Mouse (Mus musculus) urinary bladder, adult 2 months (tissue): ENCODE data around the gene Rab11a. TPM values are rescaled to one million over a fixed set of nuclear protein-coding genes. Genes with fewer than 3 reads are reported as not detected.
"Not testable (repeated sequence)": the region's sequence is repeated elsewhere in the genome, so short reads cannot be mapped to it uniquely, and the experiment has no call there.

Experiments
- DNase-seq: peaks from one replicate; pipeline ENCODE4 v3.0.0; 2022; ENCODE audit warnings: low spot score
- polyA plus RNA-seq: library from polyadenylated mRNA; depleted of rRNA; stranded (reverse); fragments of >200 nt; gene quantifications from 2 replicates; pipeline ENCODE4 v1.2.3, GENCODE M21; 2012

The Rab11a gene
- polyA plus RNA-seq, 1 experiment, result 556 TPM

DNA sequence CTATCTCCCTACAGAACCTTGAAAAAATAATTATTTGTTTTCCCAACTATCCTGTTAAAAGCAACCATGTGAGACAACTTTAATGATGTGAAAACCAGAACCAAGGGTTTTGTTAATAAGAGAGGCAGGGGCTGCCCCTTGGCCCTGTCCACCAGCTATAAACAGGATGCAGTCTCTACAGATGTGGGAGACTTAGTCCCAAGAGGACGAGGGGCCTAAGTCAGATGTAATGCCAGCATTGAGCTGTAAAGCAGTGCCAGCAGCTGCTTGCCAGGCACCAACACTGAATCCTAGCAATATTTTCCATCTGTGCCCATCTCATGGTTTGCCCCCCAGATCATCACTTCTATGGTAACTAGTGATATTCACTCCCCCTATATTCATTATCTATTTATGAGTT lies 4.9 kb upstream of the Rab11a start:
- DNase-seq, result no peak

DNA sequence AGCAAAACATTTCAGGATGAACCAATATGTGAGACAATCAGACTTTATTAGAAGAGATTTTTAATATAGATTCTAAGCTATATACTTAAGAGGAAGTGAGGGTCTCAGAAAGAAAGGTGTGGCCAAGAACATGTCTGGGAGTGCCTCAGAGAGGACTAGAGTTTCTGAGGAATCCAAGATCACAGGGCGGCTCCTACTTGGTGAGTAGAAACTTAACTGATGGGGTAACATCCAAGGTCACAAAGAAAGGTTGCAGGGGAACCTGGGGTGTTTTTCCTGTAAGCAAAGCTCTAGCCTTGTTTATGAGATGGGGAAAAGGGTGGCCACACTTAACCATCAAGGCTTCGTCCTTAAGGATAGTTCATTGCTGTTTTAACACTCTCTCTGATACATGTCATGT lies 1.4 kb upstream of the Rab11a start:
- no peak for DNase-seq

DNA sequence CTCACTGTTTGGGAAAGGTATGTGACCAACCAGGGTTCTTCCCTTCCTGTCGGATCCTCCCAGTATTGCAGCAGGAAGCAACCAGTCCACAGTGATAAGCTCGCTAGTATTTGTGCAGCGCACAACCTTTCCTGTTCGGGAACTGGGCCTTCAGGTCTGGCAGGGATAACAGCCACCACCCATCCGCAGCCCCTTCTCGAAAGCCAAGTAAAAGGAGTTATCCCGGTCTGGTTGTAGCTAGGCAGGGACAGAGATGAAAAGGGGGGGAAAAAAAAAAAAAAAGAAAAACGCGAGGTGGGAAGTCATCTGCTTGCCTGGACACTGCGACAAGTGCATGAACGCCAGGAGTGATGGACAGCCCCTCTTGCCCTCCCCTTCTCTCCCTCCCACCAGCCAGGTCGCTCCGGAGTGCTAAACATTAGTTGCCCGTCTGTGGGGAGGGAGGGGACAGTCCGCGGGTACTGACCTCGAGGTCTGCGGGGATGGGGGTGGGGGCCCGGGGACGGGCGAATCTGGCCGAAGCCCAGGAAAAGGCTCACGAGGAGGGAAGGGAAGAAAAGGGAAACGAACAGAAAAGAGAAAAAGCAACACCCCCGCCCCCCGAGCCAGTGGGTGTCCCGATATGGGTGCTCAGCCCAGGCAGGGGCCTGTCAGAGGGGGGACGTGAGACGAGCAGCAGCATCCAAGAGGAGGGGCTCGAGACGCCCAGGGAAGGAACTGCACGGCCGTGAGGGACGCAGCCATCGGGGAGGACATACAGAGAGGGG lies 736 bp downstream of the Rab11a start:
- peak; percentile 60 for DNase-seq

GRCm38 (mm10) chr9:64736076-64736638 lies 1.4 kb downstream of the Rab11a start:
- no peak for DNase-seq

- DNase-seq, result not testable (repeated sequence)
Observed at GRCm38 (mm10) chr9:64734992-64735391, 2.6 kb downstream of the Rab11a start.

DNA sequence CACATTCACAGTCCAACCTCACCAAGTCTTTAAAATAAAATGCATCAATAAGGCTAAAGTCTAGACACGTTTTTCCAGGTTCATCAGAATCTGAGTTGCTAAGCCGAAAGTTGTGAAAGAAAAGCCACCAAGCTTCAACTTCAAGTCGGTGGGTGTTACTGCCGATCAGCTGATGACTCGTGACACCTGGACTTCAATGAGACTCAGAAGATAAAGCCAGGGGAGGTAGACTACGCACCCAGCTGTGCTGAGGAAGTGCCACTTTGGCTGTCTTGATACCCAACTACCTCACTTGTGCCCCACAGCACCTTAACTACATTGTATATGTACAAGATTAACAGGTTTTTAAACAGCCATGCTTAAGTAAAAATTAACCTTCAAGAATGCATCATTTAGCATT lies 3.4 kb downstream of the Rab11a start:
- DNase-seq, result no peak

DNA sequence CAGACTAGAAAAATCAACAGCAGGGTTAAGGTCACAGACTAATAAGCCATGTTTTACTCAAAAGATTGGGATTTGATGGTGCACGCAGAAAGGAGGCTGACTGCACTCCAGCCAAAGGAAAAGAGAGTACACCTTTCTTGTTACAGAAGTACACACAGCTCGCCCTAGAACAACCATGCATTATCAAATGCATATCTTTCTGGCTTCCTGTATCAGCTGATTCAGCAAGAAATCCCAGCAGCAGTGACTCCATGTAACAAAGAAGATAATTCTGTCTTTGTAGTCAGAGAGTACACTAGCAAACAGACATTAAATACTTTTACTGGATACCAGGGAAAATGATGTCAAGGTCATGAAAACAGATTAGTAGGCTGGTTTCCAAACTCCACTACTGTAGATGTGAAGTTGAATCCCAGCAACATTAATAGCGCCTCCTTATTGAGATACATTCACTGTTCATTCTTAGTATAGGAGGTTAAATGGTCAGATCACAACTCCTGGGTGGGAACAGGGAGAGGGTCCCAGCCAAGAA lies 6.5 kb downstream of the Rab11a start:
- no peak for DNase-seq

DNA sequence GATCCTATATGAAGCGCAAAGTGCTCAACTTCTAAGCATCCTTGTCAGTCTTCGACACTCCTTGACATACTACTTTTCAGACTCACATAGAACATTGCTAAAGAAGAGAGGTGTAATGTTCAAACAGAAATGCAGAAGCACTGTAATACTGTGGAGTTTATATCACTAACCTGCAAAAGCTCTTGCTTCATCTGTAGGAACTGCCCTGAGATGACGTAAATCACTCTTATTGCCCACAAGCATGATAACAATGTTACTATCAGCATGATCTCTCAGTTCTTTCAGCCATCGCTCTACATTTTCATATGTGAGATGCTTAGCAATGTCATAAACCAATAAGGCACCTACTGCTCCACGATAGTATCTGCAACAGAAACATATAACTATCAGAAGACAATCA lies 11.1 kb downstream of the Rab11a start:
- no peak for DNase-seq

DNA sequence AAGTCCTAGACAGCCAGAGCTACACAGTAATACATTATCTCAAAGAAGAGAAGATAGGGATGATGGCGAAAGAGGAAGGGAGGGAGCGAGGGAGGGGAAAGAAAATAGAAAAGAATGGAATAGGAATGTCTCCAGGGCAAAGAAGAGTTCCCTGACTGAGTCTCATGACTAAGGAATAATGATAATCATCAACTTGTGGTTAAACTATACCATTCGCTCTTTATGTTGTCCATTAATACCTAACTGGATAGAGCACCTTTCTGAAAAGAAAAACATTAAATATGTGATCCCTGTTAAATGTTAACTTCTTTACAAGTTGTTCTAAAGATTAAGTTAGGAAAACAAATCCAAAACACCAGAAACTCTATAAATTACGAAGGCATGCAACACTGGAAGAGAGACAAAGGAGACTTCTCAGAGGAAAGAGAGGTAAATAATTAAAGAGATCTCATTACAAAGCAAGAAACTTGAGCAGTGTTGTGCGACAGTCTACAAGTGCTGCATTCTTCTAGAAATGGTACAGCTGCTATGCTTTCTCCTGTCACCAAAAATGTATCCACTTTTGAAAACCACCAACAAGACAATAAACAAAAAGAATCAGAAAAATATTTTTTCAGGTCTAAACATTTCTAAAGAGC lies 17.9 kb downstream of the Rab11a start:
- no peak for DNase-seq

DNA sequence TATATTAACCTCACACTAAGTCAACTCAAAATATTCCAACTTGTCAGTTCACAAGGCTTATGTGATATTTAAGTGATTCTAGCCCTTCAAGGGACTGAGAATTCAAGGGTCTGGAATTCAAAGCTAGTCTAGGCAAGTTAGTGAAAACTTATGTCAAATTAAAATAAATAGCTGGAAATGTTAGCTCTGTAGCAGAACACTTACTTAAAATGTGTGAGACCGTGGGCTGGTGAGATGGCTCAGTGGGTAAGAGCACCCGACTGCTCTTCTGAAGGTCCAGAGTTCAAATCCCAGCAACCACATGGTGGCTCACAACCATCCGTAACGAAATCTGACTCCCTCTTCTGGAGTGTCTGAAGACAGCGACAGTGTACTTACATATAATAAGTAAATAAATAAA lies 27.3 kb downstream of the Rab11a start:
- not testable (repeated sequence) for DNase-seq

- DNase-seq, result no peak
Observed at GRCm38 (mm10) chr9:64704073-64704840, 33.3 kb downstream of the Rab11a start.

DNA sequence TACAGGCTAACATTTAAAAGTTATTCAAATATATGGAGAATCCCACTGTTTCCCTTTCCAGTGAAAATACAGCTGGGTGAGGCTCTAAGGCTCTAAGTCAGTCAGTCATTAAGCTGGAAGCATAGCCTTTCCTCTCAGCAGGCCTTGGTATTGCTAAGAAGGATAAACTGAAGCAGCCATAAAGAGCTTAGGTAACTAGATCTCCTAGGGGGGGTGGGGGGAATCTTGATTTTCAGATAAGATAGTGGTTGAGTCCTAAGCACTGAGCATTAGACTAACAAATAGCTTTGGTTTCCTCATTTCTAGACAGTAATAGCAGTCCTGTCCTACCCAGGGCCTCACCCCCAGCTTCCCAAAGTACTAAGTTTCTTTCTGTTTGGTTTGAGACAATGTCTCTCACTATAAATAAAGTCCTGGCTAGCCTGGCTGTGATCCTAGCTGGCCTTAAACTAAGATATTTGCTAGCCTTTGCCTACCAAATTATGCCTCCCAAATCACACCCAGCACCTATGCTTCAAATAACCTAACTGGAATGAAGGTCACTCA lies 34.1 kb downstream of the Rab11a start:
- DNase-seq, result no peak

DNA sequence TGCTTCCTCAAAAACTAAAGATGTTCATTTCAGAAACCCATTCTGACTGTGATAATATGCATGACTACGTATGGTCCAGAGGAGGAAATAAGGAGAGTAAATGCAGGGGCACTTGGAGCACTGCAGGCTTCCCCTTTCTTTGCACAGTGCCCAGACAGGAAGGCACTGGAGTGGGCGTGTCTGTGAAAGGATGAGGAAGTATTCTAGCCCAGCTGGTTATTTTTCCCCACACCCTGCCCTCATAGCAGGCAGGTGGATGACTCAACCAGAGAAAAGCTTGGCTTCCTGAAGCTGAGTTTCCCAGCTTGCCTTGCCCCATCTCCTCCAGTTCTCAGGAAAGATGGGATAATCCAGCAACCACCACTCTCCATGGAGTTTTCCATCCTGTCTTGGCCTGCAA lies 34.6 kb downstream of the Rab11a start:
- DNase-seq, result no peak

DNA sequence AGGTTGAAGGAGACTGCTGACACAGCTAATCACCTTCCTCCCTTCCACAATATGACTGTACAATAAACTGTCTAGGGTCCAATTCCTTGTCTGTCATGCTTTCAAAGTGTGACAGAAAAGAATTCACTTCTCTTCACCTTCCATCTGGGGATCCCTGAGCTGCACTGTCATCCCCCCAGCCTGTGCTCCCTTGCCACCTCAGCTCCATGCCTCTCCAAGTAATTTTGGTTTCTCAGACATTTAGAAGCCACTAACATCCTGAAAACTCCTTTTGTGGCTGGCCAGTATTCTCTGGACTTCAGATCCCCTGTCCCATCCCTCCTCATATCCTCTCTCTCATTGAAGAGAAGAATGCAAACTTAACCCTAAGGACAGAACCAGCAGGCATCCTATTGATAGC lies 35.2 kb downstream of the Rab11a start:
- DNase-seq, result no peak

- no peak for DNase-seq
Observed at GRCm38 (mm10) chr9:64701651-64702050, 35.9 kb downstream of the Rab11a start.

DNA sequence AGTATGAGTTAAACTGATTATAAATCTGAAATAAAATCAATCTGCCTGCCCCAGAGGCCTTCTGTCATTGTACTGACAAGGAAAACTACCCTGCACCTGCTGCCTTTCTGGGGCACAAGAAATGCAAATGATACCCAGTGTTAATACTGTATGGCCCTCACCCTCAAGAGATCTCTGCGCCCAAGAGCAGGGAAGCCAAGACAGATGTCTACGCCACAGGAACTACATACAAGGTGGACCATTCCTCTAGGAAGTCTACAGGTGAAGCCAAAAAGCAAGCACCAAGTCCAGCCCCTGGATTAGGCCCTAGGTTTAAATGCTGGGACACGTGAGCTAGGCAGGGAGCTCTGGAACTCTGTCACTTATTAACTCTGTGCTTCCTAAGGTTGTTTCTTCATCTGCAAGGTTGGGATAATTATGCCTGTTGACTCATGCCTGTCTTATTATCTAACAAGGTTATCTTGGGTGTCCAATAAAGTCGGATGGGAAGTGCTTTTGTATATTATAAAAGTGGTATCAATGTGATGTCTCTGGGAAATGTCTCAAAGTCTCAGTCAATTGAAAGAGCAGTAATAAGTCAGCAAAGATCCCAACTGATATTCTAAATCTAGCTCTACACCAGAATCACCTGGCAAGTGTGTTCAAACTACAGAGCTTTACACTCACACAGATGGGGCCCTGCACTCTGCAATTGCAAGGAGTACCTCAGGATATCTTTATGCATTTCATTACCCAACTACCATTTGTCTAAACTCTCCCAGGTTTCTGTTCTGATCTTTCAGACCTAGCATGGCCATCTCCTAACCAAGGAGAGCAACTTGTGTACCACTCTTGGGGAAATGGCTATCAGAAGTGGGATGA lies 36.9 kb downstream of the Rab11a start:
- DNase-seq, result no peak

GRCm38 (mm10) chr9:64698586-64698985 lies 39.0 kb downstream of the Rab11a start:
- DNase-seq, result no peak

GRCm38 (mm10) chr9:64697677-64698076 lies 39.9 kb downstream of the Rab11a start:
- DNase-seq, result no peak

- no peak for DNase-seq
Observed at GRCm38 (mm10) chr9:64697006-64697405, 40.6 kb downstream of the Rab11a start.

- no peak for DNase-seq
Observed at GRCm38 (mm10) chr9:64696404-64696803, 41.2 kb downstream of the Rab11a start.

DNA sequence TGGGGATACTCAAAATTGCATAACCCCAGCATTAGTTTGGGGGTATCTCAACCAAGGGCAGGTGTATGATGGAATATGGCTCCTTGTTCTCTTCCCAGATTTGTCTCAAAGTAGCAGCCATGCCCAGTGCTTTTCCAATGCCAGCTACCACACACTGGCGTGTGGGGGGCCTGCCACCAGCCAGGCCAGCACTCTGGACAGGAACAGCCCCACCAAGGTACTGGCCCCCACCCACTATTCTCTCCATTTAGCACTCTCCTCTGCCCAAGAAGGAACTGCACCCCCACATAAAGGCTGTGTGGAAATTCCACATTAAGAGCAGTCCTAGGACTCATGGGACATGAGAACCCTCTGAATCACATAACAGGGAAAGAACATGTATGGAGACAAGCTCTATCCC lies 42.3 kb downstream of the Rab11a start:
- DNase-seq, result no peak
